Mouse (Mus musculus) heart, embryonic 14.5 days (tissue): ENCODE data around the gene Cct4. TPM values are rescaled to one million over a fixed set of nuclear protein-coding genes. Genes with fewer than 3 reads are reported as not detected.

ENCODE experiments used
- ATAC-seq: fragments of 200-750 bp; cut with Nextera tagmentation; 2 replicates; pipeline ENCODE4 v1.8.0; 2017; ENCODE audit warnings: low read depth, moderate TSS enrichment; ENCODE audit not compliant: insufficient number of reproducible peaks, insufficient read depth, low FRiP score
- H3K27ac ChIP-seq, 2 experiments: fragments of 200-500 bp in 1 of 2; fragments of 300-500 bp in 1 of 2; sonication (generic) in 1 of 2; replicated peaks in 1 of 2; 2 replicates each; pipeline ENCODE4 v1.5.1; 2012 to 2014; ENCODE audit warnings: low read depth in 2 of 2, low read length in 2 of 2, control low read depth in 1 of 2, mild to moderate bottlenecking in 1 of 2, mixed read lengths in 1 of 2; ENCODE audit not compliant: control insufficient read depth in 1 of 2, insufficient read depth in 1 of 2
- H3K27me3 ChIP-seq: fragments of 300-500 bp; sonication (generic); 2 replicates; pipeline ENCODE4 v1.6.1; 2014; ENCODE audit warnings: mild to moderate bottlenecking, low read length, control low read depth; ENCODE audit not compliant: control insufficient read depth, insufficient read depth
- H3K36me3 ChIP-seq: fragments of 300-500 bp; sonication (generic); 2 replicates; pipeline ENCODE4 v1.6.1; 2014; ENCODE audit warnings: mild to moderate bottlenecking, control low read depth, low read length, mixed read lengths; ENCODE audit not compliant: control insufficient read depth, insufficient read depth
- H3K4me1 ChIP-seq, 2 experiments: fragments of 200-500 bp in 1 of 2; fragments of 300-500 bp in 1 of 2; sonication (generic) in 1 of 2; 2 replicates each; pipeline ENCODE4 v1.6.1; 2012 to 2014; ENCODE audit warnings: low read length in 2 of 2, control low read depth in 1 of 2, mixed read lengths in 1 of 2; ENCODE audit not compliant: control insufficient read depth in 2 of 2, insufficient read depth in 2 of 2
- H3K4me2 ChIP-seq: fragments of 300-500 bp; sonication (generic); 2 replicates; pipeline ENCODE4 v1.6.1; 2014; ENCODE audit warnings: mild to moderate bottlenecking, low read length
- H3K4me3 ChIP-seq, 2 experiments: fragments of 200-500 bp in 1 of 2; fragments of 300-500 bp in 1 of 2; sonication (generic) in 1 of 2; 2 replicates each; pipeline ENCODE4 v1.5.1; 2012 to 2014; ENCODE audit warnings: low read length in 2 of 2, mild to moderate bottlenecking in 2 of 2, control low read depth in 1 of 2, low read depth in 1 of 2, moderate library complexity in 1 of 2; ENCODE audit not compliant: control insufficient read depth in 1 of 2, insufficient read depth in 1 of 2
- H3K9ac ChIP-seq: fragments of 300-500 bp; sonication (generic); 2 replicates; pipeline ENCODE4 v1.6.1; 2014; ENCODE audit warnings: mild to moderate bottlenecking, low read length
- H3K9me3 ChIP-seq: fragments of 300-500 bp; sonication (generic); 2 replicates; pipeline ENCODE4 v1.6.1; 2016; ENCODE audit warnings: low read length, control low read depth; ENCODE audit not compliant: control insufficient read depth
- WGBS: fragments of 180-500 bp; shearing (Covaris S2); extraction: QIAGEN DNeasy Blood & Tissue Kit; methylation state at CpG from one replicate; pipeline ENCODE4 v1.1.7; 2014; 5-methylcytosine and 5-hydroxymethylcytosine counted together
- polyA plus RNA-seq: library from polyadenylated mRNA; unstranded; fragments of >200 nt; fragmentation: Nextera tagmentation; extraction: Ambion mirVana; gene quantifications from 2 replicates; pipeline ENCODE4 v1.2.1, GENCODE M21; 2014

The Cct4 gene
- polyA plus RNA-seq, 1 experiment from 2014 or later = 223 TPM

GRCm38 (mm10) chr11:22982846-22983245 is 7.5 kb upstream of the Cct4 start:
- H3K27me3 ChIP-seq = no peaks in the 10 kb centered on the region
- H3K9ac ChIP-seq = peak overlapping the region; percentile 84; the same call in 1 of the 2 replicates
- peak overlapping the region; percentile 85 for H3K4me2 ChIP-seq
- no peak overlapping the region for H3K27ac ChIP-seq
- H3K36me3 ChIP-seq = peaks cover 17% of the 10 kb centered on the region
- peaks cover 5 to 10% of the 10 kb centered on the region in 2 experiments for H3K4me1 ChIP-seq
- WGBS = 69% methylated on average over 6 of the region's 6 CpGs
- no peaks in the 10 kb centered on the region for H3K9me3 ChIP-seq
- ATAC-seq = no peak
- H3K4me3 ChIP-seq = peak overlapping the region in 1 of 2 experiments; percentile 77; a peak in 1 of 4 replicates

GRCm38 (mm10) chr11:22985510-22985909 is 4.8 kb upstream of the Cct4 start:
- H3K27me3 ChIP-seq = no peaks in the 10 kb centered on the region
- H3K9ac ChIP-seq = no peak overlapping the region
- H3K4me1 ChIP-seq = peaks cover 5 to 7% of the 10 kb centered on the region in 2 experiments
- WGBS = 60% methylated on average over 3 of the region's 3 CpGs
- H3K4me2 ChIP-seq = no peak overlapping the region
- no peaks in the 10 kb centered on the region for H3K9me3 ChIP-seq
- ATAC-seq = no peak
- no peak overlapping the region for H3K4me3 ChIP-seq
- no peaks in the 10 kb centered on the region for H3K36me3 ChIP-seq
- no peak overlapping the region for H3K27ac ChIP-seq

GRCm38 (mm10) chr11:22987357-22987756 is 3.0 kb upstream of the Cct4 start:
- WGBS = 50% methylated on average over 2 of the region's 2 CpGs
- H3K4me3 ChIP-seq = no peak overlapping the region
- ATAC-seq = no peak

GRCm38 (mm10) chr11:22989786-22990185 is 533 bp upstream of the Cct4 start:
- Histone ChIP-seq H3K9ac (peak overlapping the region; percentile 93), H3K4me2 (peak overlapping the region; percentile 97), H3K27me3 (no peaks in the 10 kb centered on the region), H3K4me1 (peaks cover 4 to 13% of the 10 kb centered on the region in 2 experiments), H3K27ac (peak overlapping the region in 1 of 2 experiments; percentile 76; a peak in 2 of 4 replicates), H3K36me3 (peaks cover 20% of the 10 kb centered on the region), H3K9me3 (no peaks in the 10 kb centered on the region), H3K4me3 (peak overlapping the region in 1 of 2 experiments; percentile 64; a peak in 3 of 4 replicates)
- WGBS = 41% methylated on average over 1 of the region's 1 CpGs
- ATAC-seq = no peak

More at GRCm38 (mm10) chr11:22987357-22987756, 3.0 kb upstream of the Cct4 start:
- 0 out of 2 replicates have a peak, but pooled peaks cover 2% of the 10 kb centered on the region for H3K36me3 ChIP-seq
- H3K27ac ChIP-seq = no peak overlapping the region
- H3K4me2 ChIP-seq = no peak overlapping the region
- peaks cover 4 to 12% of the 10 kb centered on the region in 2 experiments for H3K4me1 ChIP-seq
- H3K27me3 ChIP-seq = no peaks in the 10 kb centered on the region
- no peaks in the 10 kb centered on the region for H3K9me3 ChIP-seq
- no peak overlapping the region for H3K9ac ChIP-seq

- H3K4me3 ChIP-seq = peak overlapping the region; percentile 64 to 67
- H3K36me3 ChIP-seq = peaks cover 35% of the 10 kb centered on the region
- H3K4me2 ChIP-seq = peak overlapping the region; percentile 97
- peak overlapping the region; percentile 93 for H3K9ac ChIP-seq
- H3K4me1 ChIP-seq = peaks cover 4 to 13% of the 10 kb centered on the region in 2 experiments
- no peaks in the 10 kb centered on the region for H3K9me3 ChIP-seq
- H3K27me3 ChIP-seq = no peaks in the 10 kb centered on the region
- H3K27ac ChIP-seq = peak overlapping the region in 1 of 2 experiments; percentile 76; a peak in 1 of 4 replicates
- WGBS = 7% methylated on average over 14 of the region's 14 CpGs
- ATAC-seq = no peak
These were observed 1.0 kb downstream of the Cct4 start for GRCm38 (mm10) chr11:22991218-22991835.

- 79% methylated on average over 2 of the region's 2 CpGs for WGBS
- Histone ChIP-seq H3K36me3 (peaks cover 65% of the 10 kb centered on the region), H3K27ac (no peak overlapping the region), H3K4me2 (no peak overlapping the region), H3K4me3 (no peak overlapping the region), H3K9ac (no peak overlapping the region), H3K27me3 (no peaks in the 10 kb centered on the region), H3K9me3 (no peaks in the 10 kb centered on the region), H3K4me1 (peaks cover 4 to 13% of the 10 kb centered on the region in 2 experiments)
- ATAC-seq = no peak
These were observed 4.0 kb downstream of the Cct4 start for GRCm38 (mm10) chr11:22994271-22994670.

- H3K27me3 ChIP-seq = no peaks in the 10 kb centered on the region
- peaks cover 4 to 13% of the 10 kb centered on the region in 2 experiments for H3K4me1 ChIP-seq
- no peak overlapping the region for H3K4me3 ChIP-seq
- no peak overlapping the region for H3K9ac ChIP-seq
- ATAC-seq = no peak
- WGBS = 90% methylated on average over 4 of the region's 4 CpGs
- H3K36me3 ChIP-seq = peaks cover 76% of the 10 kb centered on the region
- H3K4me2 ChIP-seq = no peak overlapping the region
- H3K9me3 ChIP-seq = no peaks in the 10 kb centered on the region
- H3K27ac ChIP-seq = no peak overlapping the region
These were observed 5.1 kb downstream of the Cct4 start for GRCm38 (mm10) chr11:22995461-22995860.
